Mouse (Mus musculus): ENCODE data around the gene Tbcel.

DNA sequence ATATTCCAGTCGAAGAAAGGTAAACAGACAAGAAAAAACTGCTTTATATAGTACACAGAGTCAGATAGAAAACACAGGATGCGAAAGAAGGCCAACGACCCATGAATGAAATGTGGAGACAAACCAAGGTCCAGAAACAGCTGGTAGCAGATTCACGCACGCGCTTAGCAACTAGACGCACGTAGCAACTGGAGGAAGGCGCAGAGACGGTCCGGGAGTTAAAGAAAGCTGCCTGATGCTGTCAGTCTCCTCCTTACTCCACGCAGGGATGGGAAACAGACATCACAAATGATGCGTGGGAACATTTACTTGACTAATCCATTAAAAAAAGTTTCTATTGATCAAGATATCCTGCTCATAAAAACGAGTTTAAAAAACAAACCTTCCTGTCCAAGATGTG is 10.6 kb upstream of the Tbcel start:
- TF ChIP-seq SIN3A (IDR thresholded peaks at IDR 0.05; ENCODE audit: low read length) (no peak), ETS1 (IDR thresholded peaks at IDR 0.05; ENCODE audit: low read depth, low read length) (no peak), CTCF (IDR thresholded peaks at IDR 0.05 in 2 of 3, conservative IDR thresholded peaks at IDR 0.05 in 1 of 3; ENCODE audit: control insufficient read depth in 1 of 3, insufficient read depth in 1 of 3, low read depth in 2 of 3, low read length in 3 of 3, poor library complexity in 1 of 3, severe bottlenecking in 1 of 3) (no peak), MEF2A (IDR thresholded peaks at IDR 0.05; ENCODE audit: extremely low read depth, insufficient replicate concordance, low read depth, low read length, poor library complexity, severe bottlenecking) (no peak)

Data from MEL (cell line).